Mouse (Mus musculus): ENCODE data around the gene Cavin4. TPM values are rescaled to one million over a fixed set of nuclear protein-coding genes. Genes with fewer than 3 reads are reported as not detected.

Cavin4 gene
- 3.6 and 5.1 TPM in 2 replicates for polyA plus RNA-seq (2012; rRNA removed)

GRCm38 (mm10) chr4:48663271-48663670 is at the start of gene Cavin4:
Cavin4 (plus strand) TSS chr4:48663514.

Other genes with a start within 250 kb of the Cavin4 start
- 26.7 and 46.8 TPM in 2 replicates for gene Tex10, start 190.1 kb upstream of the Cavin4 start, polyA plus RNA-seq (2012; rRNA removed)
- 70.7 and 86.6 TPM in 2 replicates for gene Msantd3, start 123.6 kb upstream of the Cavin4 start, polyA plus RNA-seq (2012; rRNA removed)
- 185 and 204 TPM in 2 replicates for gene Tmeff1, start 78.3 kb upstream of the Cavin4 start, polyA plus RNA-seq (2012; rRNA removed)

Measured in central nervous system, embryonic 11.5 days (tissue).